Mouse (Mus musculus): Measurements from ENCODE around the gene Adam8.

The Adam8 gene

DNA sequence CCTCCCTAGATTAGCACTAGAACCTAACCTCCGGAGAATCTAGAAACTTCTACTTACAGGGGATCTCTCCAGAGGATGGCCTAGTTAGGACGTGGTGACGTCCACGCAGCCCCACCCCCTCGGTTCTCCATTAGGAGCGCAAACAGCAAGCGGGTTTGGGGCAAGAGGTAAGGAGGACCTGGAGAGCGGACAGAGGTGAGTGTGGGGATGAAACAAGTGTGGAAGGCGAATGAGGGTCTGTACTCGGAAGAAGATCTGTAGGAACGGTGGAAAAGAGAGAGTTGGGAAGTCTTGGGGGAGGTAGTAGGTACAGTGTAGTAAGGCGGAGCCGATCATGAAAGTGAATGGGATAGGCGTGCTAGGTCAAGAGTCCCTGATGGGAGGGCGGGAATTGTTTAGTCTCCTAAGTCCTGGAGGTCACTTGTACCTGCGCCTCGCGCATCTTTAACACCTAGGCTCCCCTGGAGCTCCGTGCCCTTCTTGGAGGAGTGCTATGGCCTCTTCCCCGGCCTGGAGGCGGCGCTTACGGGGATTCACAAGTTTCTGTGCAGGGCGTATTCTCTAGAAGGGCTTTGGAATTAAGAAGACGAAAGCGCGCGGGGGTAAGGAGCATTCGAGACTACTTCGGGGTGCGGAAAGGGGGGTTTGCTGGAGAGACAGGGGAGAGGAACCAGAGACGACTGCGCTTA lies 41.9 kb downstream of the Adam8 start:
- peak; percentile 57 for DNase-seq (ENCODE audit: extremely low read depth, insufficient read length, low spot score)

DNA sequence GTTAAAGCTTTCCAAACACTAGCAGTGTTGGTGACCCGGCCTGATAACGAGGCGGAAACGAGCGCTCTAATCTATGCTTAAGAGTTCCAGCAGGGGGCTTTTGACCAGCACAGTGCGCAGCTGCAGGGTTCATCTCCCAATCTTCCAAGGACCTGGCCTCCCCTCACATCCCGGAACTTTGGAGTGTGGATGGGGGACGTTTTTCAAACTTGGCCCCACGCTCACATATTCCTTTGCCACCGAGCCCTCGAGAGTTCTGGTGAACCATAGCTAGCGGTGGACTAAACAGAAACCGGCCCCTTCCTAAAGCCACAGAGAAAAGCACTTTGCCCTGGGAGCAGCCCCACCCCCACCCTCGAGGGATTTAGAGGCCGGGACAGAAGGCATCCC lies 42.5 kb downstream of the Adam8 start:
- no peak for DNase-seq (ENCODE audit: extremely low read depth, insufficient read length, low spot score)

DNA sequence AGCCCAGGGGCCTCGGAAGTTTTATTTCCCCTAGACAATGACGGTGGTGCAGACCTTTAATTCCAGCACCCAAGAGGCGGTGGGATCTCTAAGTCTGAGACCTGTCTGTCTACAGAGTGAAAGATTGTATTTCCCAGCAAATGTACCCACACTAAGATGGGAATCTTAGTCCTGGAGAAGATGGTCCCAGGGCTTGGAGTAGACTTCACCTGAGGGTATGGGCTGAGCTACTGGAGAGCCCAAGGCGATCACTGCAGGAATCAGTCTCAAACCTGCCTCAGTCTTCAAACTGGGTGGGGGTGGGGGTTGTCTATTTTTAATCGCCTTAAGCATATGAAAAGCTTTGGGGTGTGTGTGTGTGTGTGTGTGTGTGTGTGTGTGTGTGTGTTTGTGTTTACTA lies 46.3 kb downstream of the Adam8 start:
- no peak for DNase-seq (ENCODE audit: extremely low read depth, insufficient read length, low spot score)

DNA sequence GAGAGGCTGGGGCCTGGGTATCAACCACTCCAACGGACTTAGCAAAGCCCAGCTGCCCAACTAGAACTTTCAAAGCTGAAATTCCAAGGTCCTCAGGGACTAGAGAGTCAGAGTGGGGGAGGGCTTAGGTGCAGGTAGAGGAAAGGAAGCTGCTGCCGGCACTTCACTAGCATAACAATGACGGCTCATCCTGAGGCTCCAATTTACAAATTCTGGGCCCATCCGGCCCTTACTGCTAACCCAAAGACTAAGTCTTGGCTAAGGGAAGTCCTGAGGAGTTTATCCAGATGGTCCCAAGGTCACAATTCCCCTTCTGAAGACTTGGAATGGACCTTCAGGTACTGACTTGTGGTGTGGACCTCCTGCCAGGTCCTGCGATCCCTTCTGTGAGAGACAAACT lies 46.8 kb downstream of the Adam8 start:
- no peak for DNase-seq (ENCODE audit: extremely low read depth, insufficient read length, low spot score)

DNA sequence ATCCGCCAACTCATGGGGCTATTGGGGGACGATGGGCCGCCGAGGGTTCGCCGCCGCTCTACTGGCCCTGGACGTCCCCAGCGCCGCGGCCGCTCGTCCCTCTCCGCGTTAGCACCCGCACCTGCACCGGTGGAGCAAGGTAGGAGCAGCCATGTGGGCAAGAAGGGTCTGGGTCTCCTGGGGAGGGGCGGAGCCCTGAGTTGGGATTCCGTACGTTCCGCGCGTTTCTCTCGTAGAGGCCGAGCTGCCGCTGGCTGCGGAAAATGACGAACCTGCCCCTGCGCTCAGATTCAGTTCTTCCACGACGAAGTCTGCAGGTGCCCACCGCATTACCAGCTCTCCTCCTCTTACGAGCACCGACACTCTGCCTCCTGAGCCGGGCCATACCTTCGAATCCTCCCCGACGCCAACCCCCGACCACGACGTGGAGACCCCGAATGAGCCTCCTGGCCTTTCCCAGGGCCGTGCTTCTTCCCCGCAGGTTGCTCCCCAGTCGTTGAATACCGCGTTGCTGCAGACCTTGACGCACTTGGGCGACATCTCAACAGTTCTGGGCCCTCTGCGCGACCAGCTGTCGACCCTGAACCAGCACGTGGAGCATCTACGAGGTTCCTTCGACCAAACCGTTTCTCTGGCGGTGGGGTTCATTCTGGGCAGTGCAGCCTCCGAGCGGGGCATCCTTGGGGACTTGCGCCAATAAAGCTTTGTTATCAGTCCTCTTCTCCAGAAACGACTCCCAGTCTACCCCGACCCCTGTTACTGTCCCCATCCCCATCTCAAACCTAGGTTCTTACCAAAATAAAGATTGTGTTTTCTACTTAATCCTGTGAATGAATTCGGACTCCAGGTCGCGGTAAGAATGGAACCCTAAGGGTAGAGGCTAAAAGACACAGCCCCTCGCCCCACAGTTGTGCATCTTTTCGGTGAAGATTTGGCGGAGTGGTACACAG lies 47.8 kb downstream of the Adam8 start:
- no peak for DNase-seq (ENCODE audit: extremely low read depth, insufficient read length, low spot score)

DNA sequence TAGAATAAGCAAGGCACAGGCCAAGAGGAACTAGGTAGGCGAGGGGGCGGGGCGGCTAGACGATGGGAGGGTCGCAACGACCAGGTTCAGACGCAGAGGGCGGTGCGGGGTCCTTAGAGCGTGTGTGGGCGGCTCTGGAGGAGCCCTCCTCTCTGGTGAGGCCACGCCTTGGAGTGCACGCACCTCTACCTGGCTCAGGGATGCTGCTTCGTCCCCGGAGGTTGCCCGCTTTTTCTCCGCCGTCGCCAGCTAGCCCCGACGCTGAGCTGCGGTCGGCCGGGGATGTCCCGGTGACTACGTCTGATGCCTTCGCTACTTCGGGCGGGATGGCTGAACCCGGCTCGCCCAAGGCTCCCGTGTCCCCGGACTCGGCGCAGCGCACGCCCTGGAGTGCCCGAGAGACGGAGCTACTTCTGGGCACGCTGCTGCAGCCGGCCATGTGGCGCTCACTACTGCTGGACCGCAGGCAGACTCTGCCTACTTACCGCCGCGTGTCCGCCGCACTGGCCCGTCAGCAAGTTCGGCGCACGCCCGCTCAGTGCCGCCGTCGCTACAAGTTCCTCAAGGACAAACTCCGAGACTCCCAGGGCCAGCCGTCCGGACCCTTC lies 48.6 kb downstream of the Adam8 start, which contains the start of gene Utf1:
Gene Utf1 (plus strand): TSS at position 116 of the 608 bp plus-strand sequence.
- no peak for DNase-seq (ENCODE audit: extremely low read depth, insufficient read length, low spot score)

DNA sequence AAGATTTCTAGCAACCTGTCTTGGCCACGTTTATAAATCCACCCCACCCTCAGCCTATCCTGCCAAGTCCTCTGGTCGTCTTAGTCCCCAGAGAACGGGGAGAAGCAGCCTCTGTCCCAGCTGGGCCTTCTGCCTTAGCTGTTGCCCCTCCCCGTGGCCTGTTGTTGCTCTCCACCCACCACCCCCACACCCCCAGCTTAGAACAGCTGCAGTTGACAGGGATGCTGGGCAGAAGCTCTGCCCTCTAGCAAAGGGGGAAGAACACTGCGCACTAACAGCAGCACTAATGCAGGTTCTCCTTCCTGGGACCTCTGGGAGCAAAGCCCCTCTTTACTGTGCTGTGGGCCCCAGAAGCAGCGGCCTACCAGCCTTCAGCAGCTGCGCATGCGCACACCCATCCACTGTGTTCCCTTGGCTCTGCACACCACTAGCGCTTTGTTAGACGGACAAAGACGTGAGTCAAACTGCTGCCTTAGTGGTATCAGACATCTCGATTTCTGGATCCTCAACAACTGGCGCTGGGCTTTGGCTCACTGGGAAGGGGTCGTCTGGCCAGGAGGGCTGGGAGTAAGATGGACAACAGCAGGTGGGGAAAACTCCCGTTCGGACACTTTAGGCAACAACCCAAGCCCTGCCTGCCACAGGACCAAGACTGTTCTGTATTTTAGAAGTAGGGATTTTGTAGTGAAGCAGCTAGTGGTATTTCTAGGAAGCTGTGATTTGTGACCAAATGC lies 51.7 kb downstream of the Adam8 start:
- DNase-seq (ENCODE audit: extremely low read depth, insufficient read length, low spot score) = no peak

DNA sequence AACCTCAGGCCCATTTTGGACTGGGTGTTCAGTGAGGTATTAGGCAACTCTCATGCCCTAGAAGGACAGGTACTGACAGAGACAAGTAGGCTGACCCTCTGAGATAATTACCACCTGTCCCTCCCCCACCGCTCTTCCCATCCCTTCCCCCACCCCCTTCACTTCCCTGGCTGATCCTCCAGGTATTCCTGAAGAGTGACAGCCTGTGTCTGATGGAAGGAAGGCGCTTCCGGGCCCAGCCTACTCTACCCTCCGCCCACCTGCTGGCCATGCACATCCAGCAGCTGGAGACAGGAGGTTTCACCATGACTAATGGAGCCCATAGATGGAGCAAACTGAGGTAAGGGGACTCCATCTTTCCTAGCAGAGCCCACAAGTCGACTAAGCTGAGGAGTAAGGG lies 54.6 kb downstream of the Adam8 start:
- no peak for DNase-seq (ENCODE audit: extremely low read depth, insufficient read length, low spot score)

DNA sequence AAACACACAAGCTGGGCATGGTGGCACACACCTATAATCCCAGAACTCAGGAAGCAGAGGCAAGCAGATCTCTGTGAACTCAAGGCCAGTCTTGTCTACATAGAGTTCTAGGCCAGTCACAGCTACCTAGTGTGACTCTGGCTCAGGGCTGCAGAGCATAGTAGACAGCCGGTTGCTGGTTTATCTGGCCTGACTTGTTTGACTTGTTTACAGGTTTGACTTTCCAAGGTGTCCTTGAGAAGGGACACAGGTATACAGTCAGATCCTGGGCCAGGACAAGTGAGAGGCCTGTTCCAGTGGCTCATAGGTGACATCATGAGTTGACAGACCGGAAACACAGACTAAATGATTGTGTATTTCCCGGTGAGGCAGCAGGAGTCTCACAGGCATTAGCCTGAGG lies 55.2 kb downstream of the Adam8 start:
- no peak for DNase-seq (ENCODE audit: extremely low read depth, insufficient read length, low spot score)

DNA sequence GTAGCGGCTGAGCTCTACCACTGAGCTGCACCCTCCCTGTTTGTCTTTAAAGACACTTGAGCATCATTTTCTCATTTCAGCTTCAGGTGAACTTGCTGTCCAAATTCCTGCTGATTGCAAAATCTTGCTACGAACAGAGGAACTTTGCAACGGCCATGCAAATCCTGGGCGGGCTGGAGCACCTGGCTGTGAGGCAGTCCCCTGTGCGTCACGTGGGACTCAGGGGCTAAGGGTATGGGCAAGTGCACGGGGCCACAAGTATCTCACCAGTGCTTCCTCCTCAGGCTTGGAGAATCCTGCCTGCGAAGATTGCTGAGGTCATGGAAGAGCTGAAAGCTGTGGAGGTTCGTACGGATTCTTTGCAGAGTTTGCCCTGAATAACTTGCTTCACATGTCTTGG lies 55.7 kb downstream of the Adam8 start:
- DNase-seq (ENCODE audit: extremely low read depth, insufficient read length, low spot score) = no peak

DNA sequence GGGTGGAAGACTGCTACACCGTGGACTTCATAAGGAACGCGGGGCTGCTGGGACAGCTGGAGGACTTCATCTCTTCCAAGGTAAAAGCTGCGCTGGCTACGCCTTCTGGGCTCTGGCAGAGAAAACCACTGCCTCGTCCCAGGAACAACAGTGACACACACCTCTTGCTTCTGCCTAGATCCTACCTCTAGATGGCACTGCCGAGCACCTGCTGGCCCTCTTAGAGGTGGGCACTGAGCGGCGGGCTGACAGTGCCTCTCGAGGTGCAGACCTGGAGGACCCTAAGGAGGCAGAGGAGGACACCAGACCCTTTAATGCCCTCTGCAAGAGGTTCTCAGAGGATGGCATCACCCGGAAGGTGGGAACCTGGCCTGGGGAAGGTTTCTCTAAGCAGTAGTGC lies 61.6 kb downstream of the Adam8 start:
- DNase-seq (ENCODE audit: extremely low read depth, insufficient read length, low spot score) = no peak
